Mouse (Mus musculus): ENCODE results near the gene Bche. TPM values are rescaled to one million over a fixed set of nuclear protein-coding genes. Genes with fewer than 3 reads are reported as not detected.

Bche gene
- polyA plus RNA-seq (2017; shearing (Covaris generic)), result not detected

DNA sequence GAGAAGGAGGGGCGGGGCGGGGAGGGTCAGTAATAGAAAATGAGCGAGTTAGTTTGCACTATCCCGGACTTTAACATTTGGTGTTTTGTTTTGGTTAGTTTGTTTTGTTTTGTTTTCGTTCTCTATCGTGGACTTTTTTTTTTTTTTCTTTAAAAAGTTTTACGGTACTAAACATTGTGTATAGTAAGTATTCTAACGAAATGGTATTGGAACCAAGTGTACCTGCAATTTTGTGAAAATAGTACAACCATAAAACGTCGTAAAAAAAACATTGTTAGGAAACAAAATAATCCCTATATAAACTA lies at the start of gene Bche:
TSS of gene Bche (minus strand) at position 6 of the 305 bp plus-strand sequence.

